10 mouse cellular contexts compared by ENCODE assay signal in genomic region chr11:20262628-20263380, GRCm38 (mm10). TPM values are rescaled to one million over a fixed set of nuclear protein-coding genes. Genes with fewer than 3 reads are reported as not detected.
DNase-seq lines count a peak whose midpoint lies in the region; ATAC-seq and TF ChIP-seq lines count a peak whose summit lies in the region.
"Had no signal": no experiment of that assay in that cellular context is flagged by ENCODE, and none has a peak within 500 bp of the region (broad histone marks: within the 10 kb centered on the region; RNA-seq: fewer than 3 reads in every experiment).

No protein-coding gene starts in this region.

- no peak overlapping the region for H3K4me3 ChIP-seq in hindbrain, embryonic 13.5 days
- H3K4me3 ChIP-seq in hindbrain, embryonic 10.5 days, result no peak overlapping the region
- no peak overlapping the region for H3K4me3 ChIP-seq in hindbrain, postnatal 0 days (ENCODE audit: low read length)
- H3K4me3 ChIP-seq: heart, embryonic 13.5 days; liver, embryonic 15.5 days had no signal

- WGBS in hindbrain, embryonic 13.5 days, result 54% methylated on average over 8 of the region's 8 CpGs
- 58% methylated on average over 8 of the region's 8 CpGs for WGBS in hindbrain, embryonic 10.5 days
- 61% methylated on average over 8 of the region's 8 CpGs for WGBS in hindbrain, postnatal 0 days

- DNase-seq in hindbrain, embryonic 10.5 days (ENCODE audit: low spot score), result no peak
- peak; percentile 51 for DNase-seq in A20 (ENCODE audit: low read depth, low spot score)
- peak; percentile 74 for DNase-seq in MN1 (ENCODE audit: low spot score)
- DNase-seq in hindbrain, postnatal 0 days (ENCODE audit: low spot score), result peak; percentile 72
- no peak for DNase-seq in urinary bladder, postnatal 14 days (ENCODE audit: low spot score)
- no peak for DNase-seq in ovary, postnatal 14 days (ENCODE audit: low spot score)
- DNase-seq in gastrocnemius, postnatal 36 days, result no peak

- ATAC-seq in hindbrain, embryonic 13.5 days (ENCODE audit: low FRiP score), result peak; percentile 69
- ATAC-seq in hindbrain, postnatal 0 days, result peak; percentile 53; the same call in 1 of the 2 replicates

- H3K4me2 ChIP-seq in hindbrain, embryonic 13.5 days, result no peak overlapping the region
- H3K4me2 ChIP-seq in hindbrain, postnatal 0 days (ENCODE audit: low read depth, low read length), result no peak overlapping the region
- H3K4me2 ChIP-seq: heart, embryonic 13.5 days; liver, embryonic 15.5 days had no signal

- peak; percentile 55 for TF ChIP-seq CTCF in hindbrain, postnatal 0 days (IDR thresholded peaks at IDR 0.05; ENCODE audit: low read depth)

- no peak overlapping the region for H3K27ac ChIP-seq in hindbrain, embryonic 13.5 days
- H3K27ac ChIP-seq in hindbrain, embryonic 10.5 days, result no peak overlapping the region
- H3K27ac ChIP-seq in hindbrain, postnatal 0 days, result no peak overlapping the region
- H3K27ac ChIP-seq: heart, embryonic 13.5 days; liver, embryonic 15.5 days had no signal

- no peaks in the 10 kb centered on the region for H3K36me3 ChIP-seq in hindbrain, embryonic 13.5 days
- no peaks in the 10 kb centered on the region for H3K36me3 ChIP-seq in hindbrain, embryonic 10.5 days
- no peaks in the 10 kb centered on the region for H3K36me3 ChIP-seq in hindbrain, postnatal 0 days (ENCODE audit: insufficient read depth, low read length)
- H3K36me3 ChIP-seq: heart, embryonic 13.5 days; liver, embryonic 15.5 days had no signal

- no peaks in the 10 kb centered on the region for H3K4me1 ChIP-seq in hindbrain, embryonic 13.5 days (replicated peaks)
- no peaks in the 10 kb centered on the region for H3K4me1 ChIP-seq in hindbrain, embryonic 10.5 days (replicated peaks)
- no peaks in the 10 kb centered on the region for H3K4me1 ChIP-seq in hindbrain, postnatal 0 days (ENCODE audit: insufficient read depth, low read length)
- H3K4me1 ChIP-seq: heart, embryonic 13.5 days; liver, embryonic 15.5 days had no signal

- no peaks in the 10 kb centered on the region for H3K27me3 ChIP-seq in hindbrain, embryonic 13.5 days
- H3K27me3 ChIP-seq in hindbrain, embryonic 10.5 days (ENCODE audit: insufficient read depth, poor library complexity, severe bottlenecking), result no peaks in the 10 kb centered on the region
- no peaks in the 10 kb centered on the region for H3K27me3 ChIP-seq in hindbrain, postnatal 0 days (ENCODE audit: insufficient read depth, low read length)
- H3K27me3 ChIP-seq: heart, embryonic 13.5 days; liver, embryonic 15.5 days had no signal

- H3K9me3 ChIP-seq in hindbrain, embryonic 13.5 days, result no peaks in the 10 kb centered on the region
- H3K9me3 ChIP-seq in hindbrain, embryonic 10.5 days, result no peaks in the 10 kb centered on the region
- no peaks in the 10 kb centered on the region for H3K9me3 ChIP-seq in hindbrain, postnatal 0 days (ENCODE audit: low read length)
- H3K9me3 ChIP-seq: heart, embryonic 13.5 days; liver, embryonic 15.5 days had no signal

- no peak overlapping the region for H3K9ac ChIP-seq in hindbrain, embryonic 13.5 days
- H3K9ac ChIP-seq in hindbrain, postnatal 0 days (replicated peaks; ENCODE audit: low read length), result no peak overlapping the region
- H3K9ac ChIP-seq: heart, embryonic 13.5 days; liver, embryonic 15.5 days had no signal

- intact Hi-C loops in gastrocnemius, postnatal 36 days (cut with DNase I), result loop anchor here (2.0 to 5.0 kb wide), 2 partner anchors 69 to 138 kb away; partner anchors contain the start of gene Slc1a4

RNA-seq across cellular contexts. Expression of gene Cep68, which starts 13.6 kb away (rescaled TPM):
- 25.8 and 26.2 TPM in 2 replicates for polyA plus RNA-seq in hindbrain, embryonic 13.5 days (2015; fragmentation: Nextera tagmentation; extraction: Ambion mirVana)
- 34.1 and 39.3 TPM in 2 replicates for polyA plus RNA-seq in hindbrain, embryonic 10.5 days (2016; fragmentation: Nextera tagmentation; extraction: Ambion mirVana)
- 43.5 and 61.1 TPM in 2 replicates for total RNA-seq in hindbrain, postnatal 0 days (2014; rRNA removed)
- 23.1 and 24.4 TPM in 2 replicates for polyA plus RNA-seq in hindbrain, postnatal 0 days (2015; fragmentation: Nextera tagmentation; extraction: Ambion mirVana)
- total RNA-seq in gastrocnemius, postnatal 36 days (2021), result 10 to 100 TPM; 26.9 to 30.0 TPM

Comparison
In these comparisons a context has a peak if more than half of its experiments do, and no peak if none do; other contexts are left out.
1. DNase-seq: peak in A20 (single experiment), MN1 (single experiment) and hindbrain, postnatal 0 days (single experiment); none in hindbrain, embryonic 10.5 days (single experiment), urinary bladder, postnatal 14 days (single experiment), ovary, postnatal 14 days (single experiment) and gastrocnemius, postnatal 36 days (0 of 2).